Comparison of ENCODE assay signal across 15 mouse cellular contexts in genomic region chr6:99241625-99242395, GRCm38 (mm10).
DNase-seq lines count a peak whose midpoint lies in the region; TF ChIP-seq lines count a peak whose summit lies in the region.
"Had no signal": no experiment of that assay in that cellular context is flagged by ENCODE, and none has a peak within 500 bp of the region (broad histone marks: within the 10 kb centered on the region; RNA-seq: fewer than 3 reads in every experiment).

No protein-coding gene starts in this region.

- peak; percentile 26 for DNase-seq in lung, postnatal 25 days (ENCODE audit: low spot score)
- no peak for DNase-seq in lung, postnatal 10 days
- DNase-seq in MEL (ENCODE audit: low read depth, low spot score): peak; percentile 81
- DNase-seq in thymus, postnatal 14 days: peak; percentile 34
- DNase-seq in embryo, embryonic 9.5 days (ENCODE audit: extremely low spot score): no peak
- DNase-seq in kidney, adult 2 months: no peak
- no peak for DNase-seq in right cerebral cortex, postnatal 4 days
- DNase-seq: layer of hippocampus, adult 9-11 months; lung, adult 18-20 months; right cerebral cortex, adult 18-20 months had no signal

- no peak overlapping the region for H3K4me3 ChIP-seq in MEL (ENCODE audit: control insufficient read depth in 1 of 2, insufficient read depth in 1 of 2, low read depth in 2 of 2, low read length in 2 of 2)
- peak overlapping the region; percentile 44 for H3K4me3 ChIP-seq in megakaryocyte, embryonic 14.5 days (replicated peaks)
- no peak overlapping the region for H3K4me3 ChIP-seq in kidney, adult 2 months (ENCODE audit: insufficient read depth, low read depth, low read length)
- H3K4me3 ChIP-seq: forebrain, embryonic 15.5 days; limb, embryonic 10.5 days; midbrain, embryonic 13.5 days; neural tube, embryonic 13.5 days had no signal

- H3K9ac ChIP-seq in MEL (ENCODE audit: control insufficient read depth, low read depth, low read length, poor library complexity, severe bottlenecking): no peak overlapping the region
- H3K9ac ChIP-seq: forebrain, embryonic 15.5 days; midbrain, embryonic 13.5 days; neural tube, embryonic 13.5 days had no signal

- H3K27me3 ChIP-seq in MEL (ENCODE audit: control insufficient read depth in 1 of 2, insufficient read depth in 2 of 2, low read length in 2 of 2): no peaks in the 10 kb centered on the region
- H3K27me3 ChIP-seq in megakaryocyte, embryonic 14.5 days (replicated peaks): no peaks in the 10 kb centered on the region
- H3K27me3 ChIP-seq in kidney, adult 2 months (replicated peaks; ENCODE audit: control insufficient read depth, insufficient read depth, low read length): no peaks in the 10 kb centered on the region
- H3K27me3 ChIP-seq: forebrain, embryonic 15.5 days; midbrain, embryonic 13.5 days; neural tube, embryonic 13.5 days had no signal

- no peaks in the 10 kb centered on the region for H3K79me2 ChIP-seq in MEL (ENCODE audit: control insufficient read depth, insufficient read depth, low read length, poor library complexity)

- WGBS in kidney, adult 2 months: 94% methylated on average over 10 of the region's 10 CpGs

- H3K9me3 ChIP-seq in MEL (replicated peaks; ENCODE audit: insufficient read depth, low read length): no peaks in the 10 kb centered on the region
- peaks cover 6% of the 10 kb centered on the region; the same call in 1 of the 2 replicates for H3K9me3 ChIP-seq in megakaryocyte, embryonic 14.5 days
- H3K9me3 ChIP-seq: forebrain, embryonic 15.5 days; limb, embryonic 10.5 days; midbrain, embryonic 13.5 days; neural tube, embryonic 13.5 days had no signal

- no peak for TF ChIP-seq POLR2A in MEL (IDR thresholded peaks at IDR 0.05; ENCODE audit: control insufficient read depth in 1 of 2, insufficient read depth in 1 of 2, low read depth in 1 of 2, low read length in 2 of 2, poor library complexity in 1 of 2)
- no peak for TF ChIP-seq POLR2A in kidney, adult 2 months (IDR thresholded peaks at IDR 0.05; ENCODE audit: low read depth, low read length)

- TF ChIP-seq RAD21 in MEL (IDR thresholded peaks at IDR 0.05; ENCODE audit: low read depth, low read length): no peak

- H3K27ac ChIP-seq in MEL (ENCODE audit: control insufficient read depth, low read depth, low read length): no peak overlapping the region
- no peak overlapping the region for H3K27ac ChIP-seq in kidney, adult 2 months (ENCODE audit: insufficient read depth, low read depth, low read length)
- H3K27ac ChIP-seq: forebrain, embryonic 15.5 days; limb, embryonic 10.5 days; midbrain, embryonic 13.5 days; neural tube, embryonic 13.5 days had no signal

- peaks cover 0 to 4% of the 10 kb centered on the region in 2 experiments; a peak in 1 of 4 replicates for H3K4me1 ChIP-seq in MEL (ENCODE audit: control insufficient read depth in 1 of 2, insufficient read depth in 2 of 2, low read length in 2 of 2)
- H3K4me1 ChIP-seq in megakaryocyte, embryonic 14.5 days: peaks cover 10% of the 10 kb centered on the region
- no peaks in the 10 kb centered on the region for H3K4me1 ChIP-seq in kidney, adult 2 months (ENCODE audit: control insufficient read depth, insufficient read depth, low read length)
- H3K4me1 ChIP-seq: forebrain, embryonic 15.5 days; limb, embryonic 10.5 days; midbrain, embryonic 13.5 days; neural tube, embryonic 13.5 days had no signal

- no peak for TF ChIP-seq CTCF in MEL (IDR thresholded peaks at IDR 0.05 in 2 of 3, conservative IDR thresholded peaks at IDR 0.05 in 1 of 3; ENCODE audit: control insufficient read depth in 1 of 3, insufficient read depth in 1 of 3, low read depth in 2 of 3, low read length in 3 of 3, poor library complexity in 1 of 3, severe bottlenecking in 1 of 3)
- TF ChIP-seq CTCF in kidney, adult 2 months (conservative IDR thresholded peaks at IDR 0.05; ENCODE audit: insufficient read depth, insufficient read length, low read depth, low read length): no peak

- no peak for TF ChIP-seq EP300 in MEL (IDR thresholded peaks at IDR 0.05; ENCODE audit: low read depth in 1 of 2, low read length in 2 of 2)

- H3K36me3 ChIP-seq in MEL (ENCODE audit: control insufficient read depth in 1 of 2, insufficient read depth in 2 of 2, low read length in 2 of 2): no peaks in the 10 kb centered on the region; a peak in 1 of 4 replicates
- no peaks in the 10 kb centered on the region for H3K36me3 ChIP-seq in megakaryocyte, embryonic 14.5 days (replicated peaks; ENCODE audit: low read length)
- no peaks in the 10 kb centered on the region for H3K36me3 ChIP-seq in kidney, adult 2 months (ENCODE audit: control insufficient read depth, insufficient read depth, low read length)
- H3K36me3 ChIP-seq: forebrain, embryonic 15.5 days; limb, embryonic 10.5 days; midbrain, embryonic 13.5 days; neural tube, embryonic 13.5 days had no signal

TF ChIP-seq in MEL, 35 proteins besides CTCF, POLR2A, EP300 and RAD21:
- TF ChIP-seq SIN3A (IDR thresholded peaks at IDR 0.05; ENCODE audit: low read length) (0 out of 2 replicates have a peak, but pooled peaks have one; percentile 29), TAL1 (IDR thresholded peaks at IDR 0.05; ENCODE audit: low read length) (peak; percentile 56), MXI1 (IDR thresholded peaks at IDR 0.05; ENCODE audit: low read depth, low read length) (0 out of 2 replicates have a peak, but pooled peaks have one; percentile 28), MAZ (IDR thresholded peaks at IDR 0.05; ENCODE audit: low read depth, low read length) (no peak), MAX (IDR thresholded peaks at IDR 0.05; ENCODE audit: low read length) (0 out of 2 replicates have a peak, but pooled peaks have one; percentile 21)
TF ChIP-seq in MEL: peak in this region for 4.

Comparison
In these comparisons a context has a peak if more than half of its experiments do, and no peak if none do; other contexts are left out.
1. DNase-seq: peak in lung, postnatal 25 days (single experiment), MEL (single experiment) and thymus, postnatal 14 days (single experiment); none in lung, postnatal 10 days (single experiment), embryo, embryonic 9.5 days (single experiment), kidney, adult 2 months (single experiment) and right cerebral cortex, postnatal 4 days (single experiment).